Mouse (Mus musculus): ENCODE results near the gene Ticam1. TPM values are rescaled to one million over a fixed set of nuclear protein-coding genes. Genes with fewer than 3 reads are reported as not detected.

Gene Ticam1
- polyA plus RNA-seq, 1 experiment, result 33.3 TPM

DNA sequence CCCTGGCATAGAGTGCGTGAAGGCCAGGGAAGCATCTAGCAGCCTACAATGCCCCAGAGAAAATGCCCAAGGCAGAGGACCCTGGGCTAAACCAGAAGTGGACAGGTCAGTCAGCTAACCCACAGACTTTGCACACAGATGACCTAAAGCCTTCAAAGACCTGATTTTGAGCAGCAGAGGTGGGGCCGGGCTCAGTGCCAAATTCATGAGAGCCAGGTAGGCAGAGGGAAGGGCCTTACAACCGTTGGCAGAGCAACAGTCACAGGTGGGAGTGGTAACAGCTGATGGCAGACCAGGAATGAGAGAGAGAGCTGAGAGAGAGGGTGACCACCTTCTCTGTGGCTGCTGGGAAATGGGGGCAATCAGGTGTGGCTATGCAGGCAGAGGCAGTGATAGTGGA, 3.9 kb downstream of the Ticam1 start:
- 52% methylated on average over 3 of the region's 3 CpGs for WGBS
- TF ChIP-seq POLR2A (IDR thresholded peaks at IDR 0.05; ENCODE audit: low read depth, low read length) (no peak), CTCF (conservative IDR thresholded peaks at IDR 0.05; ENCODE audit: insufficient read depth, insufficient read length, low read depth, low read length) (no peak)
- Histone ChIP-seq H3K27ac (ENCODE audit: insufficient read depth, low read depth, low read length) (peak overlapping the region; percentile 27; the same call in 1 of the 2 replicates), H3K4me1 (ENCODE audit: control insufficient read depth, insufficient read depth, low read length) (peaks cover 32% of the 10 kb centered on the region; the same call in 1 of the 2 replicates), H3K4me3 (ENCODE audit: insufficient read depth, low read depth, low read length) (no peak overlapping the region), H3K27me3 (replicated peaks; ENCODE audit: control insufficient read depth, insufficient read depth, low read length) (no peaks in the 10 kb centered on the region), H3K36me3 (ENCODE audit: control insufficient read depth, insufficient read depth, low read length) (no peaks in the 10 kb centered on the region)
- peak; percentile 76 for DNase-seq

DNA sequence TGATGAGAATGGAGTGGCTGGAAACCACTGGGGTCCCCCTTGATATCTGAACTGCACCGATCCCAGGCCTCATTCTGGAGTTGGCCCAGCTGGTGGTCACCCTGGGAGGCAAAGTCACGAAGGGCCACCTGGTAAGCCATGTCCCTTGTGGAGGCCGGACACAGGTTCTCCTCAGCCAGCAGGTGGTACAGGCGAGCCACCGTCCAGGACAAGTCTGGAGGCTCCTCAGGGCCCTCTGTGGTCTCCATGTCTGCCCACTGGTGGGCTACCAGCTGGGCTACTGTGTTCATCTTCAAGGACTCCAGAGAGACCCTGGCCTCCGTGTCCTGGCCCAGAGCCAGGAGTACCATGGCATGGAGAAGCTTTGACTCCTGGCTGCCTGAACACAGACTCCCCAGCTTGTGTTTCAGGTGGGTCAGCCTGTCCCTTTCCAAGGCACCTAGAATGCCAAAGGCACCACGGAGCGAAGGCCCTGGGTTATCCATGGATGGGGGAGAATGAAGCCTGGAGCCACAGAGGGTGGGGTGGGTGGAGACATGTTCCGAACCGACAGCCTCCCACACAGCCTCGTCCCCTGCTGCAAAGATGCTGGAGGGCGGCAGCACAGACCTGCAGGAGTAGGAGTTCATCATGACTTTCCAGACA, 4.9 kb downstream of the Ticam1 start:
- H3K36me3 ChIP-seq (ENCODE audit: control insufficient read depth, insufficient read depth, low read length), result no peaks in the 10 kb centered on the region
- H3K4me1 ChIP-seq (ENCODE audit: control insufficient read depth, insufficient read depth, low read length), result peaks cover 24% of the 10 kb centered on the region; the same call in 1 of the 2 replicates
- no peak overlapping the region for H3K27ac ChIP-seq (ENCODE audit: insufficient read depth, low read depth, low read length)
- H3K27me3 ChIP-seq (replicated peaks; ENCODE audit: control insufficient read depth, insufficient read depth, low read length), result no peaks in the 10 kb centered on the region
- WGBS, result 80% methylated on average over 12 of the region's 12 CpGs
- H3K4me3 ChIP-seq (ENCODE audit: insufficient read depth, low read depth, low read length), result no peak overlapping the region
- TF ChIP-seq CTCF (conservative IDR thresholded peaks at IDR 0.05; ENCODE audit: insufficient read depth, insufficient read length, low read depth, low read length) (no peak), POLR2A (IDR thresholded peaks at IDR 0.05; ENCODE audit: low read depth, low read length) (no peak)
- no peak for DNase-seq

DNA sequence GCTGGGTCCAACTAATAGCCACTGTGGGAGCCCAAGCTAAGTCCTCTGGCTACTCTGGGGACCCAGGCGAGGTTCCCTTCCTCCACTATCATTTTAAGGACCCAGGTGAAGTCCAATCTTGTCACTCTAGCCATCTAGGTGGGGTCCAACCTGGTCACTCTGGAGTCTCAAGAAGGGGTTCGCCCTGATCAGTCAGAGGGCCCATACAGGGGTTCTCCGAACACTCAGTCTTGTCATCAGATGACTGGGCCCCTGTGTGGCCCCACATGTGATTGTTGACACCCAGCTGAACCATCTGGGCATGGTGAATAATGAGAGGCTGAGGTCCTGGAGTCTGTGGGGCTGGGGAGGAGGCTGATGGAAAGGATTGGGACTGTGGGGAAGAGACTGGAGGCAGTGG, 6.8 kb downstream of the Ticam1 start:
- no peak for DNase-seq
- WGBS, result 81% methylated on average over 3 of the region's 3 CpGs
- no peaks in the 10 kb centered on the region for H3K36me3 ChIP-seq (ENCODE audit: control insufficient read depth, insufficient read depth, low read length)
- H3K27me3 ChIP-seq (replicated peaks; ENCODE audit: control insufficient read depth, insufficient read depth, low read length), result no peaks in the 10 kb centered on the region
- no peak overlapping the region for H3K4me3 ChIP-seq (ENCODE audit: insufficient read depth, low read depth, low read length)
- TF ChIP-seq CTCF (conservative IDR thresholded peaks at IDR 0.05; ENCODE audit: insufficient read depth, insufficient read length, low read depth, low read length), result no peak
- TF ChIP-seq POLR2A (IDR thresholded peaks at IDR 0.05; ENCODE audit: low read depth, low read length), result no peak
- H3K4me1 ChIP-seq (ENCODE audit: control insufficient read depth, insufficient read depth, low read length), result peaks cover 22% of the 10 kb centered on the region; the same call in 1 of the 2 replicates
- H3K27ac ChIP-seq (ENCODE audit: insufficient read depth, low read depth, low read length), result peak overlapping the region; percentile 94; the same call in 1 of the 2 replicates

DNA sequence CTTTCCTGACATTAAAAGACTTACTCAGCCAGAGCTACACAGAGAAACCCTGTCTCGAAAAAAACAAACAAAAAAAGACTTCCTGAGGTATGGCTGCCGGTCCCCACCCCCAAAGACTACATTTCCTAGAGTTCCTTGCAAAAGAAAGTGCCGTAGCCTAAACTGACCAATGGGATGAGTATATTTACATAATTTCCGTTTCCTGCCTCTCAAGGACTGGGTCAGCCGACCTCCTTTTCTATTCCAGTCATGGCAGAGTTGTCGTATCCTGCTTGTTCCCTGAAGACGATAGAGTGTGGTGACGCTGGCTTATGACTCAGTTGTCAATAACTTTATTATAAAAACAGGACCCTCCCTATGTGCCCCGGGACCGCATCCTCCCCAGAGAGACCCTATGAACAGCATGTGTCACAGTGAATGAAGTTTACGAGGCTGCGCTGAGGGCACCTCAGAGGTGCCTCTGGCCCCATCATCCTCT, 7.4 kb downstream of the Ticam1 start:
- TF ChIP-seq CTCF (conservative IDR thresholded peaks at IDR 0.05; ENCODE audit: insufficient read depth, insufficient read length, low read depth, low read length), result no peak
- peak; percentile 6 for TF ChIP-seq POLR2A (IDR thresholded peaks at IDR 0.05; ENCODE audit: low read depth, low read length)
- Histone ChIP-seq H3K27ac (ENCODE audit: insufficient read depth, low read depth, low read length) (peak overlapping the region; percentile 94), H3K27me3 (replicated peaks; ENCODE audit: control insufficient read depth, insufficient read depth, low read length) (no peaks in the 10 kb centered on the region), H3K36me3 (ENCODE audit: control insufficient read depth, insufficient read depth, low read length) (no peaks in the 10 kb centered on the region), H3K4me1 (ENCODE audit: control insufficient read depth, insufficient read depth, low read length) (peaks cover 19% of the 10 kb centered on the region; the same call in 1 of the 2 replicates), H3K4me3 (ENCODE audit: insufficient read depth, low read depth, low read length) (peak overlapping the region; percentile 49)
- 16% methylated on average over 12 of the region's 12 CpGs for WGBS
- peak; percentile 88 for DNase-seq

DNA sequence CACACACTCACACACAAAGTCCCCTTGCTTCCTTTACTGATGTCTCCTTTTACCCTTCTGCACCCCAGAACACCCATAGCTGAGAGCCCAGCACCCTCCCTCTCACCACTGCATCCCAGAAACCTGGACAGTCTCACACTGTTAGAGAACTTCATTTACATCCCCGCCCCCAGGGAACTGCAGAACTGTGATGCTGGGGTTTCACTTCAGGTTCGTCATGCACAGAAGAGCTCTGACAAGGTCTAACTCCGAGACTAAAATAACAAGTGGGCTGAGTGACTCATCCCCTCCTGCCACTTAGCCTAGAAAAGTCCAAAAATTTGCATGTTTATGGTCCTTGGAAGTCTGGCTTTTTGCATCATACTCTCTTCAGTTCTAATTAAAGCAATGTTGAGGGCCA, 10.3 kb downstream of the Ticam1 start:
- TF ChIP-seq CTCF (conservative IDR thresholded peaks at IDR 0.05; ENCODE audit: insufficient read depth, insufficient read length, low read depth, low read length), result no peak
- no peak for TF ChIP-seq POLR2A (IDR thresholded peaks at IDR 0.05; ENCODE audit: low read depth, low read length)
- no peaks in the 10 kb centered on the region for H3K27me3 ChIP-seq (replicated peaks; ENCODE audit: control insufficient read depth, insufficient read depth, low read length)
- WGBS, result 38% methylated on average over 3 of the region's 3 CpGs
- H3K27ac ChIP-seq (ENCODE audit: insufficient read depth, low read depth, low read length), result no peak overlapping the region
- no peaks in the 10 kb centered on the region; the same call in 1 of the 2 replicates for H3K36me3 ChIP-seq (ENCODE audit: control insufficient read depth, insufficient read depth, low read length)
- H3K4me1 ChIP-seq (ENCODE audit: control insufficient read depth, insufficient read depth, low read length), result peaks cover 2% of the 10 kb centered on the region; the same call in 1 of the 2 replicates
- DNase-seq, result no peak
- H3K4me3 ChIP-seq (ENCODE audit: insufficient read depth, low read depth, low read length), result no peak overlapping the region

DNA sequence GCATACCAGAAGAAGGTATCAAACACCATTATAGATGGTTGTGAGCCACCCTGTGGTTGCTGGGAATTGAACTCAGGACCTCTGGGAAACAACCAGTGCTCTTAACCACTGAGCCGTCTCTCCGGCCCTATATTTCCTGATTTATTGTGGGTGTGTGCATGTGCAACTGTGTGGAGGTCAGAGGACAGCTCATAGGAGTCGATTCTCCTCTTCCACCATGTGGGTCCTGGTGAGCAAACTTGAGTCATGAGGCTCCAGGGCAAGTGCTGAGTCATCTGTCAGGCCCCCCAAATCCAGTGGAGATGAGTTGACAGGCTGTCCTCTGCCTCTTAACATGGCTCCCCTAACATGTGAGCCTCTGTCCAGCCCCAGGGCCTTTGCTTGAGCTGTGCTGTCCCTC, 10.7 kb downstream of the Ticam1 start:
- H3K27ac ChIP-seq (ENCODE audit: insufficient read depth, low read depth, low read length), result no peak overlapping the region
- TF ChIP-seq POLR2A (IDR thresholded peaks at IDR 0.05; ENCODE audit: low read depth, low read length) (no peak), CTCF (conservative IDR thresholded peaks at IDR 0.05; ENCODE audit: insufficient read depth, insufficient read length, low read depth, low read length) (no peak)
- H3K27me3 ChIP-seq (replicated peaks; ENCODE audit: control insufficient read depth, insufficient read depth, low read length), result no peaks in the 10 kb centered on the region
- no peaks in the 10 kb centered on the region; the same call in 1 of the 2 replicates for H3K36me3 ChIP-seq (ENCODE audit: control insufficient read depth, insufficient read depth, low read length)
- peaks cover 6% of the 10 kb centered on the region; the same call in 1 of the 2 replicates for H3K4me1 ChIP-seq (ENCODE audit: control insufficient read depth, insufficient read depth, low read length)
- DNase-seq, result no peak
- no peak overlapping the region for H3K4me3 ChIP-seq (ENCODE audit: insufficient read depth, low read depth, low read length)
- 58% methylated on average over 3 of the region's 3 CpGs for WGBS

DNA sequence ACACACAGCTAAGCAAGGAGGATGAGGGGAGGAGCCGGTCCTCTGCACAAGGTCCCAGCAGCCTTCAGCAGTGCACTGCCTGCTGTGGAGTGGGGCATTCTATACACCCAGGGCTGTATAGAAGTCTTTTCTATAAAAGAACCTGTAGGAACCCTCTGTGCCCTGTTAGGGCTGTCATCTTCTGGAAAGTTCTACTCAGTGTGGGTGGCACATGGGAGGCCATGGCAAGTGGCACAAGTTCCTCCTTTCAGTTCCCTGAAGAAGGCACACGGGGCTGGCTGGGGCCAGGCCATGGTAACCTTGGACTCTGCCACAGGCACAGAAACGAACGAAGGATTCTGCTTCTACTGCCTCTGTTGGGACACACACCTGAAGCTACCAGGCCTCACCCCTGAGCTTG, 11.6 kb downstream of the Ticam1 start:
- no peak overlapping the region for H3K27ac ChIP-seq (ENCODE audit: insufficient read depth, low read depth, low read length)
- H3K27me3 ChIP-seq (replicated peaks; ENCODE audit: control insufficient read depth, insufficient read depth, low read length), result no peaks in the 10 kb centered on the region
- H3K4me3 ChIP-seq (ENCODE audit: insufficient read depth, low read depth, low read length), result no peak overlapping the region
- WGBS, result 81% methylated on average over 4 of the region's 4 CpGs
- no peak for DNase-seq
- no peak for TF ChIP-seq POLR2A (IDR thresholded peaks at IDR 0.05; ENCODE audit: low read depth, low read length)
- no peak for TF ChIP-seq CTCF (conservative IDR thresholded peaks at IDR 0.05; ENCODE audit: insufficient read depth, insufficient read length, low read depth, low read length)
- no peaks in the 10 kb centered on the region; the same call in 1 of the 2 replicates for H3K36me3 ChIP-seq (ENCODE audit: control insufficient read depth, insufficient read depth, low read length)
- H3K4me1 ChIP-seq (ENCODE audit: control insufficient read depth, insufficient read depth, low read length), result peaks cover 15% of the 10 kb centered on the region
